Mouse (Mus musculus): Measurements from ENCODE around the gene Fam168b. TPM values are rescaled to one million over a fixed set of nuclear protein-coding genes. Genes with fewer than 3 reads are reported as not detected.
A peak's percentile ranks its signal among the peaks of the same experiment; 100 is the strongest.

The Fam168b gene
- polyA plus RNA-seq, 1 experiment from 2014 or later, result 11.3 TPM

GRCm38 (mm10) chr1:34864243-34864642 is 21.4 kb upstream of the Fam168b start:
- ATAC-seq, result no peak
- 71% methylated on average over 7 of the region's 7 CpGs for WGBS (ENCODE audit: insufficient replicate concordance)

GRCm38 (mm10) chr1:34863323-34863722 is 20.5 kb upstream of the Fam168b start:
- ATAC-seq (no peak), DNase-seq (no peak)
- Histone ChIP-seq H3K4me3 (ENCODE audit: low read depth, low read length) (no peak overlapping the region), H3K4me2 (ENCODE audit: low read depth, low read length) (no peak overlapping the region), H3K27ac (ENCODE audit: low read depth) (no peak overlapping the region), H3K36me3 (replicated peaks; ENCODE audit: insufficient read depth, low read length) (no peaks in the 10 kb centered on the region), H3K4me1 (ENCODE audit: insufficient read depth) (no peaks in the 10 kb centered on the region), H3K27me3 (ENCODE audit: insufficient read depth, low read length) (no peaks in the 10 kb centered on the region), H3K9me3 (ENCODE audit: low read length) (no peaks in the 10 kb centered on the region), H3K9ac (replicated peaks) (no peak overlapping the region)
- TF ChIP-seq CTCF (IDR thresholded peaks at IDR 0.05; ENCODE audit: low read depth) (no peak), EP300 (IDR thresholded peaks at IDR 0.05; ENCODE audit: low read depth) (no peak)
- 84% methylated on average over 7 of the region's 7 CpGs for WGBS (ENCODE audit: insufficient replicate concordance)

More at GRCm38 (mm10) chr1:34864243-34864642, 21.4 kb upstream of the Fam168b start:
- H3K9me3 ChIP-seq (ENCODE audit: low read length), result no peaks in the 10 kb centered on the region
- H3K4me2 ChIP-seq (ENCODE audit: low read depth, low read length), result no peak overlapping the region
- no peak overlapping the region for H3K4me3 ChIP-seq (ENCODE audit: low read depth, low read length)
- no peak overlapping the region for H3K27ac ChIP-seq (ENCODE audit: low read depth)
- no peak for TF ChIP-seq EP300 (IDR thresholded peaks at IDR 0.05; ENCODE audit: low read depth)
- no peak for TF ChIP-seq CTCF (IDR thresholded peaks at IDR 0.05; ENCODE audit: low read depth)
- H3K9ac ChIP-seq (replicated peaks), result no peak overlapping the region
- no peaks in the 10 kb centered on the region for H3K27me3 ChIP-seq (ENCODE audit: insufficient read depth, low read length)
- DNase-seq, result no peak
- H3K36me3 ChIP-seq (replicated peaks; ENCODE audit: insufficient read depth, low read length), result no peaks in the 10 kb centered on the region
- H3K4me1 ChIP-seq (ENCODE audit: insufficient read depth), result no peaks in the 10 kb centered on the region

- Histone ChIP-seq H3K9me3 (ENCODE audit: low read length) (no peaks in the 10 kb centered on the region), H3K9ac (replicated peaks) (no peak overlapping the region), H3K27me3 (ENCODE audit: insufficient read depth, low read length) (no peaks in the 10 kb centered on the region), H3K4me1 (ENCODE audit: insufficient read depth) (no peaks in the 10 kb centered on the region), H3K4me2 (ENCODE audit: low read depth, low read length) (no peak overlapping the region), H3K27ac (ENCODE audit: low read depth) (no peak overlapping the region), H3K36me3 (replicated peaks; ENCODE audit: insufficient read depth, low read length) (no peaks in the 10 kb centered on the region), H3K4me3 (ENCODE audit: low read depth, low read length) (no peak overlapping the region)
- DNase-seq (no peak), ATAC-seq (no peak)
- WGBS (ENCODE audit: insufficient replicate concordance), result 86% methylated on average over 13 of the region's 13 CpGs
- TF ChIP-seq EP300 (IDR thresholded peaks at IDR 0.05; ENCODE audit: low read depth) (no peak), CTCF (IDR thresholded peaks at IDR 0.05; ENCODE audit: low read depth) (no peak)
Measured at GRCm38 (mm10) chr1:34862877-34863276, 20.0 kb upstream of the Fam168b start.

GRCm38 (mm10) chr1:34860205-34860604 is 17.3 kb upstream of the Fam168b start:
- no peak overlapping the region for H3K9ac ChIP-seq (replicated peaks)
- no peaks in the 10 kb centered on the region for H3K4me1 ChIP-seq (ENCODE audit: insufficient read depth)
- DNase-seq, result no peak
- H3K9me3 ChIP-seq (ENCODE audit: low read length), result no peaks in the 10 kb centered on the region
- no peak overlapping the region for H3K27ac ChIP-seq (ENCODE audit: low read depth)
- H3K36me3 ChIP-seq (replicated peaks; ENCODE audit: insufficient read depth, low read length), result no peaks in the 10 kb centered on the region
- whole genome bisulfite sequencing (ENCODE audit: insufficient replicate concordance), result 81% methylated on average over 7 of the region's 7 CpGs
- no peak overlapping the region for H3K4me2 ChIP-seq (ENCODE audit: low read depth, low read length)
- H3K27me3 ChIP-seq (ENCODE audit: insufficient read depth, low read length), result no peaks in the 10 kb centered on the region
- no peak overlapping the region for H3K4me3 ChIP-seq (ENCODE audit: low read depth, low read length)
- no peak for ATAC-seq
- TF ChIP-seq CTCF (IDR thresholded peaks at IDR 0.05; ENCODE audit: low read depth), result no peak

GRCm38 (mm10) chr1:34859761-34860160 is 16.9 kb upstream of the Fam168b start:
- H3K4me2 ChIP-seq (ENCODE audit: low read depth, low read length), result no peak overlapping the region
- H3K27ac ChIP-seq (ENCODE audit: low read depth), result no peak overlapping the region
- 80% methylated on average over 3 of the region's 3 CpGs for WGBS (ENCODE audit: insufficient replicate concordance)
- H3K4me1 ChIP-seq (ENCODE audit: insufficient read depth), result no peaks in the 10 kb centered on the region
- no peaks in the 10 kb centered on the region for H3K27me3 ChIP-seq (ENCODE audit: insufficient read depth, low read length)
- no peaks in the 10 kb centered on the region for H3K9me3 ChIP-seq (ENCODE audit: low read length)
- DNase-seq (no peak), ATAC-seq (no peak)
- H3K4me3 ChIP-seq (ENCODE audit: low read depth, low read length), result no peak overlapping the region
- H3K9ac ChIP-seq (replicated peaks), result no peak overlapping the region
- no peak for TF ChIP-seq EP300 (IDR thresholded peaks at IDR 0.05; ENCODE audit: low read depth)
- TF ChIP-seq CTCF (IDR thresholded peaks at IDR 0.05; ENCODE audit: low read depth), result no peak
- no peaks in the 10 kb centered on the region for H3K36me3 ChIP-seq (replicated peaks; ENCODE audit: insufficient read depth, low read length)

- H3K36me3 ChIP-seq (replicated peaks; ENCODE audit: insufficient read depth, low read length), result no peaks in the 10 kb centered on the region
- H3K9me3 ChIP-seq (ENCODE audit: low read length), result no peaks in the 10 kb centered on the region
- DNase-seq (peak; percentile 18), ATAC-seq (peak; percentile 36; the same call in 1 of the 2 replicates)
- WGBS (ENCODE audit: insufficient replicate concordance), result 26% methylated on average over 5 of the region's 5 CpGs
- no peak overlapping the region for H3K4me2 ChIP-seq (ENCODE audit: low read depth, low read length)
- no peak overlapping the region for H3K4me3 ChIP-seq (ENCODE audit: low read depth, low read length)
- no peaks in the 10 kb centered on the region for H3K27me3 ChIP-seq (ENCODE audit: insufficient read depth, low read length)
- H3K27ac ChIP-seq (ENCODE audit: low read depth), result 0 out of 2 replicates have a peak overlapping the region, but pooled peaks have one; percentile 6
- H3K9ac ChIP-seq (replicated peaks), result no peak overlapping the region
- H3K4me1 ChIP-seq (ENCODE audit: insufficient read depth), result no peaks in the 10 kb centered on the region
- no peak for TF ChIP-seq EP300 (IDR thresholded peaks at IDR 0.05; ENCODE audit: low read depth)
- no peak for TF ChIP-seq CTCF (IDR thresholded peaks at IDR 0.05; ENCODE audit: low read depth)
Measured at GRCm38 (mm10) chr1:34858671-34859070, 15.8 kb upstream of the Fam168b start.

All from liver, postnatal 0 days (tissue).